Mouse (Mus musculus): Measurements from ENCODE around the gene Ncf1. TPM values are rescaled to one million over a fixed set of nuclear protein-coding genes. Genes with fewer than 3 reads are reported as not detected.

The Ncf1 gene
- total and polyA plus RNA-seq, 3 experiments: 287 to 342 (median 302) TPM

- H3K4me3 ChIP-seq (replicated peaks in 1 of 3; ENCODE audit: low read depth in 2 of 3, low read length in 2 of 3, poor library complexity in 1 of 3): no peak overlapping the region
- H3K4me1 ChIP-seq (ENCODE audit: control insufficient read depth in 1 of 2, insufficient read depth in 2 of 2): peaks cover 0 to 17% of the 10 kb centered on the region in 2 experiments; a peak in 2 of 4 replicates
- no peaks in the 10 kb centered on the region for H3K27me3 ChIP-seq (replicated peaks)
- no peak overlapping the region for H3K4me2 ChIP-seq (ENCODE audit: insufficient read depth, low read depth, poor library complexity, severe bottlenecking)
- no peaks in the 10 kb centered on the region for H3K9me3 ChIP-seq (replicated peaks; ENCODE audit: low read length)
- dilution Hi-C loops (cut with MboI; ENCODE audit: extremely low pct_ligation_motif_present, extremely low pct_unique_long_range_greater_than_20kb, low sequenced_read_pairs): no loop called here
- no peak overlapping the region for H3K27ac ChIP-seq (ENCODE audit: insufficient read depth, low read depth)
- peaks cover 66 to 90% of the 10 kb centered on the region in 2 experiments for H3K36me3 ChIP-seq (replicated peaks in 1 of 2; ENCODE audit: control insufficient read depth in 1 of 2, insufficient read depth in 1 of 2, low read length in 1 of 2)
- no peaks in the 10 kb centered on the region for H3K79me2 ChIP-seq (replicated peaks; ENCODE audit: control insufficient read depth, extremely low read depth, insufficient read depth, poor library complexity, severe bottlenecking)
- DNase-seq (ENCODE audit: extremely low read depth): no peak
- H3K9ac ChIP-seq (ENCODE audit: insufficient read depth, low read depth): no peak overlapping the region
- in situ Hi-C loops (cut with MboI; ENCODE audit: low pct_ligation_motif_present, low pct_unique_long_range_greater_than_20kb, low sequenced_read_pairs): no loop called here
- TF ChIP-seq ZMIZ1 (IDR thresholded peaks at IDR 0.05; ENCODE audit: low read depth, low read length) (no peak), GABPA (IDR thresholded peaks at IDR 0.05; ENCODE audit: insufficient replicate concordance, low read depth, low read length) (no peak)
Measured at GRCm38 (mm10) chr5:134277109-134277508, 47.7 kb upstream of the Ncf1 start.

DNA sequence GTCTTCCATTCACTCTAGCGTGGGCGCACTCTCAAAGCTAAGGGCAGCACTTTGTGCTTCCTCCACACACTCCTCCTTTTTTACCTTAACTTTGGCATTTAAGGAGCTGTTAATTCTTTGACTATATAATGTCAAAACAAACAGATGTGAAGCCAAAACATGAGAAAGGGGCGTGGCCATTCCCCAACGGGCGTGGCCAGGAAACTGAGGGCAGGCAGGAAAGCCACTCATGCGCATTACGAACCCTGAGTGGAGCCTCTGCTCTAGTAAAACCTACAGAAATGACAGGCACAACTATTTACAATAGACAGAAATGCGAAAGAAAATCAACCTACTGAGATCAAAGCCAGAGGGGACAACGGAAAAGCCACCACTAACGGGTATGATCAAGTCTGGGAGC is 46.1 kb upstream of the Ncf1 start:
- peaks cover 0 to 17% of the 10 kb centered on the region in 2 experiments; a peak in 2 of 4 replicates for H3K4me1 ChIP-seq (ENCODE audit: control insufficient read depth in 1 of 2, insufficient read depth in 2 of 2)
- H3K36me3 ChIP-seq (replicated peaks in 1 of 2; ENCODE audit: control insufficient read depth in 1 of 2, insufficient read depth in 1 of 2, low read length in 1 of 2): peaks cover 68 to 94% of the 10 kb centered on the region in 2 experiments
- no peak for DNase-seq (ENCODE audit: extremely low read depth)
- H3K27me3 ChIP-seq (replicated peaks): no peaks in the 10 kb centered on the region
- TF ChIP-seq JUND (conservative IDR thresholded peaks at IDR 0.05; ENCODE audit: low read depth, low read length): no peak
- no peak for TF ChIP-seq SIN3A (IDR thresholded peaks at IDR 0.05; ENCODE audit: low read length)
- no peak for TF ChIP-seq CHD1 (IDR thresholded peaks at IDR 0.05; ENCODE audit: low read depth, low read length)
- no peak for TF ChIP-seq MXI1 (IDR thresholded peaks at IDR 0.05; ENCODE audit: low read depth, low read length)
- TF ChIP-seq IRF4 (IDR thresholded peaks at IDR 0.05; ENCODE audit: low read depth, low read length): no peak
- no peak for TF ChIP-seq ZNF384 (IDR thresholded peaks at IDR 0.05; ENCODE audit: low read depth, low read length)
- TF ChIP-seq E2F4 (IDR thresholded peaks at IDR 0.05; ENCODE audit: insufficient replicate concordance, low read depth, low read length): no peak
- TF ChIP-seq UBTF (IDR thresholded peaks at IDR 0.05; ENCODE audit: low read depth, low read length): no peak
- no peak for TF ChIP-seq KAT2A (IDR thresholded peaks at IDR 0.05; ENCODE audit: insufficient replicate concordance, low read length)
- TF ChIP-seq BHLHE40 (IDR thresholded peaks at IDR 0.05; ENCODE audit: low read depth, low read length): no peak
- no peak for TF ChIP-seq ZKSCAN1 (IDR thresholded peaks at IDR 0.05; ENCODE audit: borderline replicate concordance, low read depth, low read length)
- TF ChIP-seq USF1 (IDR thresholded peaks at IDR 0.05; ENCODE audit: low read depth, low read length): no peak
- TF ChIP-seq ETS1 (conservative IDR thresholded peaks at IDR 0.05; ENCODE audit: low read depth, low read length): no peak
- no peak for TF ChIP-seq RAD21 (IDR thresholded peaks at IDR 0.05; ENCODE audit: low read depth, low read length)
- no peak for TF ChIP-seq PAX5 (IDR thresholded peaks at IDR 0.05; ENCODE audit: low read length)
- in situ Hi-C loops (cut with MboI; ENCODE audit: low pct_ligation_motif_present, low pct_unique_long_range_greater_than_20kb, low sequenced_read_pairs) (no loop called here), dilution Hi-C loops (cut with MboI; ENCODE audit: extremely low pct_ligation_motif_present, extremely low pct_unique_long_range_greater_than_20kb, low sequenced_read_pairs) (no loop called here)
- H3K4me3 ChIP-seq (replicated peaks in 1 of 3; ENCODE audit: low read depth in 2 of 3, low read length in 2 of 3, poor library complexity in 1 of 3): no peak overlapping the region
- no peak overlapping the region for H3K9ac ChIP-seq (ENCODE audit: insufficient read depth, low read depth)
- H3K27ac ChIP-seq (ENCODE audit: insufficient read depth, low read depth): no peak overlapping the region
- H3K79me2 ChIP-seq (replicated peaks; ENCODE audit: control insufficient read depth, extremely low read depth, insufficient read depth, poor library complexity, severe bottlenecking): no peaks in the 10 kb centered on the region
- no peak overlapping the region for H3K4me2 ChIP-seq (ENCODE audit: insufficient read depth, low read depth, poor library complexity, severe bottlenecking)
- H3K9me3 ChIP-seq (replicated peaks; ENCODE audit: low read length): no peaks in the 10 kb centered on the region
